Mouse (Mus musculus) C2C12 (cell line): ENCODE measurements around the gene Cd2ap.

Experiments
- CTCF ChIP-seq: IDR thresholded peaks from one replicate; pipeline ENCODE4 v1.5.1; 2011; ENCODE audit not compliant: control insufficient read depth, insufficient read depth, insufficient read length
- MYOD1 ChIP-seq: IDR thresholded peaks from one replicate; pipeline ENCODE4 v1.6.1; 2011; ENCODE audit warnings: low read depth; ENCODE audit not compliant: control insufficient read depth, insufficient read length
- MYOG ChIP-seq: IDR thresholded peaks from one replicate; pipeline ENCODE4 v1.6.1; 2011; ENCODE audit not compliant: control insufficient read depth, insufficient read length; ENCODE audit errors: extremely low read depth

GRCm38 (mm10) chr17:42876904-42877425 is 500 bp upstream of the Cd2ap start:
- TF ChIP-seq CTCF (no peak), MYOG (no peak), MYOD1 (no peak)
